Mouse (Mus musculus) activated CD4-positive, CD25-positive, alpha-beta regulatory T cell, adult 9 weeks (primary cell): ENCODE measurements around the gene Ercc6l2. TPM values are rescaled to one million over a fixed set of nuclear protein-coding genes. Genes with fewer than 3 reads are reported as not detected.

ENCODE experiments used
- polyA plus RNA-seq: library from polyadenylated mRNA; unstranded; fragments of 100-300 nt; shearing (Covaris generic); gene quantifications from one replicate; pipeline ENCODE4 v1.2.1, GENCODE M21; 2017

Ercc6l2 gene
- 18.7 TPM for polyA plus RNA-seq

DNA sequence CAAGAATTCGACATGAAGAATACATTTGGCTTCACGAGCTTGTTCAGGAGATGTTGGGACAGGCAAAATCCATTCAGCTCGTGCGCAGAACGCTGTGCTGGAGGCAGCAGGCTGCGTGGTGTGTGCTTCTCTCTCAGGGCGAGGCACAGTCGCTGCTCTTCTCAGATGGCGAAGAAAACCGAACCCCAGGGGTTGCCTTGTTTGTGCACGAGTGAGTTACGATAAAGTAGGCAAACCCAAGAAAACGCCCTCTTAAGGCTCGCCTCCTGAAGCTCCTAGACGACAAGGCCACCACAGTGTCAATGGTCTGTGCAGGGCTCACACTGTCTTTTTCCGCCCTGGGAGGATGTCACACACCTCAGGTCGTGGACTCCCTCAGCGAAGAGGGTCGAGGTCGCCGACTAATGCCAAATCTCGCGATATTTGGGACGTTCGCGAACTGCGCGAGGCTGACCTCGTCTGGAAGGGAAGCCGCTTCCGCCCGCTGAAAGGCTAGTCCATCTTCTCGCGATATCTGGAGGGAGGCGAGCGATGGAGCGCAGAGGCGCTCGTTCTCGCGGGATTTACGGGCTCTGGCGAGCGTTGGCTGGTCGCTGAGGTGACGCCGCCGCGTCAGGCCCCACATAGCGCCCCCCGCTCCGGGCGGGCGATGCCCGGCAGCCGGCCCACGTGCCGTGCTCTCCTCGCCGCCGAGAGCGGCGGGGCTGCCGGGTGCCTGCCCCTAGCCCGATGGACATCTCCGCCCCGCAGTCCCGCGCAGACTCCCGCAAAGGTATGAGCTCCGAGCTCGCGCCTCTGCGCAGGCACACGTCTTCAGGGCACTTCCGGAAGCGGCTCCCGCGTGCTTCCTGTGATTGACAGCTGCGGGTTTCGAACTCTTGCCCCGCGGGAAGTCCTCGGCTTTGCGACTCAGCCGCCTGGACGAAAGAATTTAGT is at the start of gene Ercc6l2:
Ercc6l2 (plus strand) TSS at position 495 of the 936 bp plus-strand sequence.

Other genes starting within 250 kb of the Ercc6l2 start
- 15.4 TPM for gene Ptch1, start 241.6 kb upstream of the Ercc6l2 start, polyA plus RNA-seq